Mouse (Mus musculus) limb, embryonic 10.5 days (tissue): ENCODE measurements around the gene Rnf126. TPM values are rescaled to one million over a fixed set of nuclear protein-coding genes. Genes with fewer than 3 reads are reported as not detected.

Experiments used
- DNase-seq: peaks from one replicate; pipeline ENCODE4 v3.0.0-alpha.2; 2017; ENCODE audit warnings: low spot score
- H3K27ac ChIP-seq: fragments of 300-500 bp; sonication (generic); 2 replicates; pipeline ENCODE4 v1.5.1; 2016; ENCODE audit warnings: mild to moderate bottlenecking
- H3K27me3 ChIP-seq: fragments of 300-500 bp; sonication (generic); 2 replicates; pipeline ENCODE4 v1.6.1; 2016; ENCODE audit warnings: low read depth, mild to moderate bottlenecking; ENCODE audit not compliant: poor library complexity, severe bottlenecking
- H3K36me3 ChIP-seq: fragments of 300-500 bp; sonication (generic); 2 replicates; pipeline ENCODE4 v1.6.1; 2016; ENCODE audit warnings: mild to moderate bottlenecking, moderate library complexity
- H3K4me1 ChIP-seq: fragments of 300-500 bp; sonication (generic); 2 replicates; pipeline ENCODE4 v1.6.1; 2016
- H3K4me3 ChIP-seq: fragments of 300-500 bp; sonication (generic); 2 replicates; pipeline ENCODE4 v1.5.1; 2016; ENCODE audit warnings: mild to moderate bottlenecking, moderate library complexity
- H3K9me3 ChIP-seq: fragments of 300-500 bp; sonication (generic); replicated peaks from 2 replicates; pipeline ENCODE4 v1.6.1; 2016; ENCODE audit warnings: mild to moderate bottlenecking
- WGBS: fragments of 180-500 bp; shearing (Covaris S2); methylation state at CpG from one replicate; pipeline ENCODE4 v1.1.7; 2016; 5-methylcytosine and 5-hydroxymethylcytosine counted together
- polyA plus RNA-seq: library from polyadenylated mRNA; unstranded; fragments of >200 nt; fragmentation: Nextera tagmentation; extraction: Ambion mirVana; gene quantifications from 2 replicates; pipeline ENCODE4 v1.2.1, GENCODE M21; 2016

Rnf126 gene
- polyA plus RNA-seq = 141 and 151 TPM in 2 replicates

DNA sequence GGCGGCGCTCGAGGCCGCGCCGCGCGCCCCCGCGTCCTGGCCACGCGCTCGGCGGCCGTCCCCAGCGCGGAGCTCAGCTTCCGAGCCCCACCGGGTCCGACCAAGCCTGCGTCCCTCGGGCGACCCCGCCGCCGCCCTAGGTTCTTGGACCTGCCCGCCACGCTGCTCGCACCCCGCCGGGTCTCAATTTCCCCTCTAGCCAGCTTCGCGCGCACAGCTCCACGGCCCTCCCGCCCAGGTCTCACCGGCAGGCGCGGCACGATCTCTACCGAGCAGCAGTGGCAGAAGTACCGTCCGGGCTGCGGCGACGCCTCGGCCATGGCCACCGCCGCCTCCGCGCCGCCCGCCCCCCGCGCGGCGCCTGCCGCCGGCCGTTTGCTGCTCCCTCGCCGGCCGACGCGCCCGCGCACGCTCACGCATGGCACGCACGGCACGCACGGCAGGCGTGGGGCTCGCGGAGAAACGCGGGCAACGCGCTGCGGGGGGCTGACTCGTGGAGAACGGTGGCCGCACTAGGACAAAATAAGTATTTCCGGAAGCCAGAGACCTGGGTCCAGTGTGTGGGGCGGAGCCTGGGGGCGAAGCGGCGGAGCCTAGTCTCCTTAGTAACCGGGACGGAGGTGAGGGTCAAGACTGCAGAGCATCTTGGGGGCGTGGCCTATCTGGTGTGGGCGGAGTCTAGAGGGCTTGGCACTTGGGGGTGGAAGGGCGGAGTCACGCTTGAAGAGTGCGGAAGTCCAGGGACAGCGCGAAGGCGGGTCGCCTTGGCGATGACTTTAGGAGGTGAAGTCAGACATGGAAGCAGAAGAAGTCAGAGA, at the start of gene Rnf126:
Gene Rnf126, minus strand, starts transcription at position 445 of the 818 bp plus-strand sequence.
- Histone ChIP-seq H3K27ac (peak within 1 kb of the TSS; percentile 96), H3K27me3 (0 out of 2 replicates have a peak, but pooled peaks cover 10% of the 10 kb centered on the region), H3K36me3 (peaks cover 34% of the 10 kb centered on the region), H3K4me3 (peak within 1 kb of the TSS; percentile 97), H3K9me3 (no peaks in the 10 kb centered on the region), H3K4me1 (peaks cover 46% of the 10 kb centered on the region)
- WGBS = under 1% methylated on average over 101 of the region's 101 CpGs
- DNase-seq = peak; percentile 99

DNA sequence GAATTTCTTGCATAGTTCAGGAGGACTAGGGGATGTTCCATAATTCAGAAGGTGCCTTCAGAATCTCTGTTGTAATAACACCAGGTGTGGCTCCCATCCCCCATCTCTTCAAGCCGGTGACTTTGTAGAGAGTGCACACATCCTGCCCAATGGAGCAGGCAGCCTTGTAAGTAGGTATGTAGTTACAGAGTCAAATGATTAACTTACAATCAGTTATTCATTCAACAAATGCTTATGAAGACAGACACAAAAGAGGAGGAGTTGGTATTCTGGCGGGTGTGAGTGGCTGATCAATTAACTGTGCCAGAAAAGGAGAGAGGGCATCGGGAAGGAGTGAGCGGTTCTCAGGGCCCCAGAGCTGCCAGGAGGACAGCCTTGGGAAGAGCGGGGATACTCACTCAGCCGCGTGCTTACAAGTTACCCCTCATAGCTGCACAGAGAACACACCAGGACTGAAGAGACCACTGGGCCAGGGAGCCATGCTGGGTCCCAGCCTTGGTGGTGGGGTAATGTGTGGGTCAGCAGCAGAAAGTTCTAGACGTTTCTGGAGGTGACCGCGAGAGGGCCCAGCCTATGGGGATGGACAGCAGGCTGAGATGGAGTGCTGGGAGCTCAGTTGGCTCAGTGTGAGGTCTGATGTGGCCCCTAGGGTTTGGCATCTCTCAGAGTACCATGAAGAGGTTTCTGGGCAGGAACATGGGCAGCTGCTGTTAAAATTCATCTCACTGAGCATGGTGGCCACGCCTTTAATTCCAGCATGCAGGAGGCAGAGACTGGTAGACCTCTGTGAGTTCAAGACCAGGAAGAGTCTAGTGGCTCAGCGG, 49.1 kb upstream of the Rnf126 start:
- H3K4me1 ChIP-seq = peaks cover 7% of the 10 kb centered on the region; the same call in 1 of the 2 replicates
- no peak overlapping the region for H3K4me3 ChIP-seq
- H3K36me3 ChIP-seq = peaks cover 79% of the 10 kb centered on the region
- H3K27me3 ChIP-seq = no peaks in the 10 kb centered on the region
- no peaks in the 10 kb centered on the region for H3K9me3 ChIP-seq
- 93% methylated on average over 12 of the region's 12 CpGs for WGBS
- no peak for DNase-seq
- H3K27ac ChIP-seq = 0 out of 2 replicates have a peak overlapping the region, but pooled peaks have one; percentile 5

DNA sequence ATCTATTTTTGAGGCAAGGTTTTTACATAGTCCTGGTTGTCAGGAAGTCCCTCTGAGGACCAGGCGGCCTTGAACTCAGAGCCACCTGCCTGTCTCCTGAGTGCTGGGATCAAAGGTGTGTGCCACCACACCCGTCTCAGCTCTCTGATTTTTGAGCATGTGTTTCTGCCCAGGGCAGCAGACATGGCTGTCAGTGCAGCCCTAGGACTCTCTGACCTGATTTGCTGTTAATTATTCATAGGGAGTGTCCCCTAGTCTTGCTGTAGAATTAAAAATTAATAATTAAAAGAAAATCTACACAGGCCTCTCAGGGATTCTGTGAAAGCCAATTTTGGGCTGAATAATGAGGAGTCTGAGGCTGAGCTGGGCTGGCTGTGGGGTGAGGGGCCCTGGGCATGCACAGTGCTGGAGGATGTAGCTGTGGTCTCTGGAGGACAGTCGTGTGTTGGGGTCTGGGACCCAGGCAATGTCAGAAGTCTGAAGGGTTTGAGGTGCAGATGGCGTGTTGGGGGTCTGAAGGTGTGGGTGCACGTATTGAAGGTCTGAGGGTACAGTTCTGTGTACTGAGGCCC, 47.6 kb upstream of the Rnf126 start:
- 86% methylated on average over 5 of the region's 5 CpGs for WGBS
- H3K36me3 ChIP-seq = peaks cover 78% of the 10 kb centered on the region
- H3K27me3 ChIP-seq = no peaks in the 10 kb centered on the region
- no peaks in the 10 kb centered on the region for H3K4me1 ChIP-seq
- DNase-seq = no peak
- H3K4me3 ChIP-seq = no peak overlapping the region
- H3K27ac ChIP-seq = no peak overlapping the region
- no peaks in the 10 kb centered on the region for H3K9me3 ChIP-seq

DNA sequence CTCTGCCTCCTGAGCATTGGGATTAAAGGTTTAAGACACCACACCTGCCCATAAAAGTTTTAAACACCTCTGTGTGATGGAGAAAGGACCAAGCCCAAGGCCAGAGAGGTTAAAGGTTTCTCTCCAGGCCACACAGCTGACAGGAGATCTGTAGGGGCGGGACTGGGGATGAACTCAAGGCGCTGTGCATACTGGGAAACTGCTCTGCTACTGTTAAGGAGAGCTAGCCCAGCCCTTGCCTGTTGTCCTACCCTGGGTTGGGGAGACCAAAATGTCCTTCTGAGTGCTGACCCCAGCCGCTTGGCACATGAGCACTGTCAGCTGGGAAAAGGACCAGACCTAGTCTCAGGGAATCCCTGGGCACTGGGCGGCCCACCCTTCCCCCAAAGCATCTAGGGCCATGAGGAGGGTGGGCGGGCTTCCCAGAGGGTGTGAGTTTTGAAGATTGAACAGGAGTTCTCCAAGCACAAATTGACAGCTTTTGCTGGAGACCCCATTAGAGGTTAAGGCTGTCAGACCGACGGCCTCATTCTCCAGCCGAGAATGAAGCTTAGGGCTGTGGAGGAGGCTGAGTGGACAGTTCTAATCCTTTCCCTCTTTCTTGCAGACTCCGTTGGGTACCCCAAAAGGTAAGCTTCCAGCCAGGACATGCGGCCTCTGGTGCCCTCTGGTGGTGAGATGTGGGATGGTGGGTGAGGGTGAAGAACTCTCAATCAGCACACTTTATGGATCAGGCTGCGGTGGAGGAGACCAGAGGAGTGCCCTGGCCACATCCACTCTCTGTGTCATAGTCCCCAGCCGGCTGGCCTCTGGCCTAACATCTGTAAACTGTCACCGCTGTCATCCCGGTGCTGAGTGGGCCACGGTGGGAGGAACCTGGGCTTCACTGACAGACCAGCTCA, 45.2 kb upstream of the Rnf126 start:
- H3K27me3 ChIP-seq = no peaks in the 10 kb centered on the region
- 32% methylated on average over 15 of the region's 15 CpGs for WGBS
- H3K27ac ChIP-seq = no peak overlapping the region; the same call in 1 of the 2 replicates
- H3K36me3 ChIP-seq = peaks cover 80% of the 10 kb centered on the region
- peak; percentile 92 for DNase-seq
- H3K4me1 ChIP-seq = peaks cover 5% of the 10 kb centered on the region
- H3K9me3 ChIP-seq = no peaks in the 10 kb centered on the region
- no peak overlapping the region for H3K4me3 ChIP-seq

DNA sequence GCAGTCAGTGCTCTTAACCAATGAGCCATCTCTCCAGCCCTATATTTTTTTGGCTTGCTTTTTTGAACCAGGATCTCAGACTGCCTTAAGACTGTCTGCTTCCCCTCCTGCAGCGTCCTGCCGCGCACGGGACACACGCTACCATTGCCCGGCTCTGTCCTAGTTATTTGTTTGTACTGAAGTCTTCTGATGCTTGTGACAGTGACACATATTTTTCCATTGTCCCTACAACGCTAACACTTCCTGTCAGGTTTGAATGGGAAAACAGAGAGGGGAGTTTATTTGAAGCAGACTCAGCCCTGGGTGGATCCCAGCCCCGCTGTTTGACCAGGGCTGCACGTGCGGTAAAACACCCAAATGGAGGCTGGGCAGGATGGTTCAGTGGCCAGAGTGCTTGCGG, 42.0 kb upstream of the Rnf126 start:
- H3K27ac ChIP-seq = no peak overlapping the region
- WGBS = 92% methylated on average over 11 of the region's 11 CpGs
- no peaks in the 10 kb centered on the region for H3K9me3 ChIP-seq
- DNase-seq = no peak
- H3K4me1 ChIP-seq = peaks cover 38% of the 10 kb centered on the region
- no peaks in the 10 kb centered on the region for H3K27me3 ChIP-seq
- peaks cover 67% of the 10 kb centered on the region for H3K36me3 ChIP-seq
- H3K4me3 ChIP-seq = no peak overlapping the region

DNA sequence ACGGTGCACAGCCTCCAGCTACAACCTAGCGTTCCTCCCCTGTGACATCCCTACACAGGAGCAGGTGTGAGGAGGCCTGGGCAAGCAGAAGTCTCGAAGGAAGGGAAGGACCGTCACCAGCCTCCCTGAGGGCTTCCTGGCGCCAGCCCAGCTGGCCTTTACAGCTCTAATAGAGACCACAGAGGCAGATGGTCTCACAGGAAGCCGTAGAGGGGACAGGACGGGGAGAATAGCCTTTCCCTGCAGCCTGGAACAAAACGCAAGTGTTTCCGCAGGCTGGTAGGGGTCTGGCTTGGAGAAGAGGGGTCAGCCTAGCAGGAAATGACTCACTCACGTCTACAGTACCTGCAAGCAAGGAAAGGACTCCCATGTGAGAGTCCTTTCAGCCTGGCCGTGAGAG, 41.1 kb upstream of the Rnf126 start:
- WGBS = 63% methylated on average over 11 of the region's 11 CpGs
- Histone ChIP-seq H3K36me3 (peaks cover 64% of the 10 kb centered on the region), H3K4me1 (peaks cover 47% of the 10 kb centered on the region), H3K4me3 (0 out of 2 replicates have a peak overlapping the region, but pooled peaks have one; percentile 4), H3K27me3 (no peaks in the 10 kb centered on the region), H3K27ac (peak overlapping the region; percentile 77; the same call in 1 of the 2 replicates), H3K9me3 (no peaks in the 10 kb centered on the region)
- DNase-seq = no peak

DNA sequence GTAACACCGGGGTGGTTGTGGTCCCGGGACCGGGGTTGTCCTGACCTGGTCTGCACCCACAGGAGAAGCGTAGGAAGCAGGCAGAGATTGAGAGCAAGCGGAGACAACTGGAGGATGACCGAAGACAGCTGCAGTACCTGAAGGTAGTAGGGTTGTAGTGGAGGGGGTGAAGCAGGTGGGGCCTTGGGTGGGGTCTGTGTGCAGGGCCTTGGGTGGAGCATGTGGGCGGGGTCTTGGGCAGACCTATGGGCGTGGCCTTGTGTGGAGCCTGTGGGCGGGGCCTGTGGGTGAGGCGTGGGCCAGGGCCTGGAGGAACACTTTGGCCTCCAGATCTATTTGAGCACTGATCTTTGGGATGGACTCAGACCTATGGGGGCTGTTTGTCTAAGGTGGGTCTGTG, 40.2 kb upstream of the Rnf126 start:
- DNase-seq = no peak
- 0 out of 2 replicates have a peak overlapping the region, but pooled peaks have one; percentile 11 for H3K4me3 ChIP-seq
- WGBS = 86% methylated on average over 10 of the region's 10 CpGs
- peak overlapping the region; percentile 77 for H3K27ac ChIP-seq
- peaks cover 56% of the 10 kb centered on the region for H3K36me3 ChIP-seq
- H3K4me1 ChIP-seq = peaks cover 55% of the 10 kb centered on the region
- no peaks in the 10 kb centered on the region for H3K9me3 ChIP-seq
- H3K27me3 ChIP-seq = no peaks in the 10 kb centered on the region

DNA sequence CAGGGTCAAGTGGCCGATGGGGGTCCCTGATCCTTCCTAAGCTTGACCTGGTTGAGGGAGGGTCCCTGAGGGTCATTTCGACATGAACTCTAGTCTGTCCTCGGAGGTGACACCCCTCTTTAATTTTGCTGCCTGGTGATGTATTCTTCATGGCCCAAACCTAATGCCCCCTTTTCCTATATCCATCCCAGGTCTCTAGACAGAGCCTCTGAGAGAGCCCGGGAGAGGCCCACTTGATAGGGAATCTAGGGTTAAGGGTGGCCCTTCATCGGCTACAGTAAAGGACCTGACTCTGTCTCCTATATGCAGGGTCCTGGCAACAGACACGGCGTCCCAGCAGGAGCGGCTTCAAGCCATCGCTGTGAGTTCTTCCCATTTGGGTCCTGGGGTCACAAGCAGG, 39.6 kb upstream of the Rnf126 start:
- no peaks in the 10 kb centered on the region for H3K27me3 ChIP-seq
- no peak overlapping the region for H3K4me3 ChIP-seq
- peaks cover 62% of the 10 kb centered on the region for H3K4me1 ChIP-seq
- WGBS = 90% methylated on average over 9 of the region's 9 CpGs
- no peak for DNase-seq
- H3K9me3 ChIP-seq = no peaks in the 10 kb centered on the region
- H3K36me3 ChIP-seq = peaks cover 50% of the 10 kb centered on the region
- H3K27ac ChIP-seq = peak overlapping the region; percentile 77; the same call in 1 of the 2 replicates

DNA sequence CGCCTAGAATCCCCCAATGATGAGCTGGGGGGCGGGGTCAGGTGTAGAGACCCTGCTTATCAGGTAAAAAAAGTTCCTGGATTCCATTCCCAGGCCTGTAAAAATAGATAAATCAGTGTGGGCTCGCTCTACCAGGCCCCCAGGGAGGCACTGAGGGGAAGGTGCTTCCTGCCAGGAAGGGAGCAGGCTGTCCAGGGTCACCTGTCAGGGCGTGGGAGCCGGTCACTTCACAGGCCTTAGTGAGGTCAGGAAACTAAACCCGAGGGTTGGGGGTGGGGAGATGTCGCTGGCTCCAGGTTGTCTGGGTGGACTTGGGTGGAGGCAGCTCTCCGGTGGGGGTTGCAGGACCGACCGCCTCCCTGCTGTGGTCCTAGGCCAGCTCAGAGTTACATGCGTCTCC, 38.9 kb upstream of the Rnf126 start:
- Histone ChIP-seq H3K36me3 (peaks cover 47% of the 10 kb centered on the region), H3K4me1 (peaks cover 66% of the 10 kb centered on the region), H3K27me3 (no peaks in the 10 kb centered on the region), H3K9me3 (no peaks in the 10 kb centered on the region), H3K4me3 (peak overlapping the region; percentile 21; the same call in 1 of the 2 replicates), H3K27ac (peak overlapping the region; percentile 77; the same call in 1 of the 2 replicates)
- DNase-seq = no peak
- 49% methylated on average over 11 of the region's 11 CpGs for WGBS

DNA sequence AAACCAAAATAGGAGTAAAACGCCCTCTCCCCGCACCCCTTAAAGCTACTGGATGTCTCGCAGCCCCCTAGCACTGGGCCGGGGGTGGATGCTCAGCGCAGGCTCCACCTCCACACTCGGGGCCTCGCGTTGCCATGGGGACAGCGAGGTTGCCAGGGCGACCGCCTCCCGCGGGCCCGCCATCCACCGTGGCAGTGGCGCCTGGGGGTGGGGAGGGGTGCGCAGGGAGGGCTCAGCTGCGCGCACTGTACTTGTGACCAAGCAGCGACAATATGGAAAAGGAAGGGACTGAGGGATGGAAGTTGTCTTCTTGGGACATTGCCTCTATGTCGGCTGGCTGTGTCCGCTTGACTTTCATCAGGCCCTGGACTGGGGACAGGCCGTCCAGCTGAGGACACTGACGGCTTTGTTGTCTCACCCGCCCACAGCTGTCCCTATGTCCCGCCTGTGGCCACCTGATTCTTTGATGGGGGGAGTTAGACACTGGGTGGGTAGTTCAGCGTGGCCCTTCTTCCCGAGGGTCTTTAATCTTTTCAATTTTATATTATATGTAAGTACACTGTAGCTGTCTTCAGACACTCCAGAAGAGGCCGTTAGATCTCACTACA, 37.1 kb upstream of the Rnf126 start:
- no peaks in the 10 kb centered on the region for H3K27me3 ChIP-seq

DNA sequence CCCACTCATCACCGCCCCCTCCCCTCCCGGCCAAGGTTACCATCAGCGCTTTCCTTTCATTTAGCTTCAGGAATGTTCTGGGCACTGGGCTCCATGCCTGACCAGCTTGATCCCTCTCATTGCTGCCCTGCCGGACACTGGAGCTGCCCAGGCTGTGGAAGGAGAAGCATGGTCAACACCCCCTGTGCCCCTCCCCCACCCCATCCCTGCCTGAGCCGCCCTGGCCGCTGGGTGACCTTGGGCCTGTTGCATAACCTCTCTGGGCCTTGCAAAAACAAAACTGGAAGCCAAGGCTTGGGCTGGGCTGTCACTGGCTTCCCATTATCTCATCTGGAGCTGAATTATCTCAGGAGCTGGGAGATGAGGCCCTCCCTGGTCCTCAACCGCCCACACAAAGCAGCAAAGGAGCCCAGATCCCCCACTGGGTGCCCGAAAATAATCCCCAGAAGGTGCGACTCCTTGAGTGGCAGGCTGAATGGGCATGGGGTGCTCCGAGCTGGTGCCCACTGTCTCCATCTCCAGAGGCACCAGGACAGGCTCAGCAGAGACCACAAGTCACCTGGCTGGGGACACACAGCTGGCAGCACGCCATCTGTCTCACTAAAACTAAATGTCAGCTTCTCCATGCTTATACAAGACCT, 35.7 kb upstream of the Rnf126 start:
- Histone ChIP-seq H3K9me3 (no peaks in the 10 kb centered on the region), H3K27me3 (no peaks in the 10 kb centered on the region), H3K4me3 (no peak overlapping the region; the same call in 1 of the 2 replicates), H3K36me3 (peaks cover 36% of the 10 kb centered on the region), H3K27ac (peak overlapping the region; percentile 77), H3K4me1 (peaks cover 76% of the 10 kb centered on the region)
- DNase-seq = no peak
- WGBS = 52% methylated on average over 11 of the region's 11 CpGs

More for the DNA sequence above, 37.1 kb upstream of the Rnf126 start:
- Histone ChIP-seq H3K4me3 (peak overlapping the region; percentile 44), H3K36me3 (peaks cover 46% of the 10 kb centered on the region), H3K4me1 (peaks cover 70% of the 10 kb centered on the region), H3K9me3 (no peaks in the 10 kb centered on the region), H3K27ac (peak overlapping the region; percentile 77)
- WGBS = 11% methylated on average over 29 of the region's 29 CpGs
- peak; percentile 95 for DNase-seq
